8 mouse cellular contexts compared by ENCODE assay signal in genomic region chr4:150746430-150746923, GRCm38 (mm10).
DNase-seq lines count a peak whose midpoint lies in the region; ATAC-seq and TF ChIP-seq lines count a peak whose summit lies in the region.

No protein-coding gene starts in this region.

- H3K36me3 ChIP-seq in forebrain, embryonic 10.5 days (replicated peaks): no peaks in the 10 kb centered on the region
- no peaks in the 10 kb centered on the region for H3K36me3 ChIP-seq in forebrain, embryonic 11.5 days (ENCODE audit: control insufficient read depth, insufficient read depth, low read length)
- no peaks in the 10 kb centered on the region for H3K36me3 ChIP-seq in lung, embryonic 16.5 days (ENCODE audit: control insufficient read depth, insufficient read depth, low read length)
- no peaks in the 10 kb centered on the region for H3K36me3 ChIP-seq in limb, embryonic 15.5 days
- H3K36me3 ChIP-seq in stomach, postnatal 0 days (ENCODE audit: control insufficient read depth, insufficient read depth, low read length): no peaks in the 10 kb centered on the region

- no peak for DNase-seq in forebrain, embryonic 10.5 days (ENCODE audit: extremely low spot score, low spot score)
- no peak for DNase-seq in forebrain, embryonic 11.5 days (ENCODE audit: low spot score)
- DNase-seq in lung, postnatal 4 days: no peak
- no peak for DNase-seq in stomach, postnatal 0 days (ENCODE audit: low spot score)
- no peak for DNase-seq in embryo, embryonic 9.5 days (ENCODE audit: extremely low spot score)
- DNase-seq in retina, embryonic 14.5 days (ENCODE audit: low spot score): no peak

- ATAC-seq in forebrain, embryonic 11.5 days (replicated peaks; ENCODE audit: low FRiP score): no peak
- 0 out of 2 replicates have a peak, but pooled peaks have one; percentile 2 for ATAC-seq in lung, embryonic 16.5 days (ENCODE audit: low read depth)
- ATAC-seq in limb, embryonic 15.5 days (ENCODE audit: insufficient number of reproducible peaks, low FRiP score, low TSS enrichment, low read depth): no peak
- no peak for ATAC-seq in stomach, postnatal 0 days (ENCODE audit: low FRiP score, low TSS enrichment)

- TF ChIP-seq CTCF in stomach, postnatal 0 days (IDR thresholded peaks at IDR 0.05; ENCODE audit: low read depth): no peak

- H3K4me3 ChIP-seq in forebrain, embryonic 10.5 days: no peak overlapping the region
- H3K4me3 ChIP-seq in forebrain, embryonic 11.5 days (ENCODE audit: low read depth, low read length): no peak overlapping the region
- no peak overlapping the region for H3K4me3 ChIP-seq in lung, embryonic 16.5 days (ENCODE audit: low read length)
- H3K4me3 ChIP-seq in limb, embryonic 15.5 days: no peak overlapping the region
- H3K4me3 ChIP-seq in stomach, postnatal 0 days (ENCODE audit: low read depth, low read length): no peak overlapping the region

- no peak overlapping the region for H3K4me2 ChIP-seq in forebrain, embryonic 11.5 days (ENCODE audit: low read depth, low read length, severe bottlenecking)
- H3K4me2 ChIP-seq in lung, embryonic 16.5 days (ENCODE audit: low read depth, low read length): no peak overlapping the region
- H3K4me2 ChIP-seq in limb, embryonic 15.5 days: no peak overlapping the region
- no peak overlapping the region for H3K4me2 ChIP-seq in stomach, postnatal 0 days (replicated peaks; ENCODE audit: low read depth)

- TF ChIP-seq EP300 in stomach, postnatal 0 days (optimal IDR thresholded peaks at IDR 0.05): peak; percentile 13

- H3K9me3 ChIP-seq in forebrain, embryonic 10.5 days: no peaks in the 10 kb centered on the region
- H3K9me3 ChIP-seq in forebrain, embryonic 11.5 days (ENCODE audit: control insufficient read depth, low read length): no peaks in the 10 kb centered on the region
- no peaks in the 10 kb centered on the region for H3K9me3 ChIP-seq in lung, embryonic 16.5 days (ENCODE audit: control insufficient read depth, low read length)
- no peaks in the 10 kb centered on the region for H3K9me3 ChIP-seq in limb, embryonic 15.5 days
- no peaks in the 10 kb centered on the region for H3K9me3 ChIP-seq in stomach, postnatal 0 days (ENCODE audit: control insufficient read depth, low read length)

- H3K4me1 ChIP-seq in forebrain, embryonic 10.5 days: peaks cover 54% of the 10 kb centered on the region
- H3K4me1 ChIP-seq in forebrain, embryonic 11.5 days (replicated peaks; ENCODE audit: control insufficient read depth, insufficient read depth, low read length): 0 out of 2 replicates have a peak, but pooled peaks cover 2% of the 10 kb centered on the region
- H3K4me1 ChIP-seq in lung, embryonic 16.5 days (replicated peaks; ENCODE audit: control insufficient read depth, insufficient read depth, low read length): peaks cover 42% of the 10 kb centered on the region
- H3K4me1 ChIP-seq in limb, embryonic 15.5 days: peaks cover 34% of the 10 kb centered on the region
- H3K4me1 ChIP-seq in stomach, postnatal 0 days (replicated peaks; ENCODE audit: control insufficient read depth, insufficient read depth): no peaks in the 10 kb centered on the region

- H3K27me3 ChIP-seq in forebrain, embryonic 10.5 days (ENCODE audit: poor library complexity, severe bottlenecking): no peaks in the 10 kb centered on the region
- H3K27me3 ChIP-seq in forebrain, embryonic 11.5 days (ENCODE audit: control insufficient read depth, insufficient read depth, low read length): no peaks in the 10 kb centered on the region
- no peaks in the 10 kb centered on the region for H3K27me3 ChIP-seq in lung, embryonic 16.5 days (ENCODE audit: control insufficient read depth, insufficient read depth, low read depth, low read length)
- H3K27me3 ChIP-seq in limb, embryonic 15.5 days: no peaks in the 10 kb centered on the region
- H3K27me3 ChIP-seq in stomach, postnatal 0 days (ENCODE audit: control insufficient read depth, insufficient read depth, low read length): no peaks in the 10 kb centered on the region

- no peak overlapping the region for H3K9ac ChIP-seq in forebrain, embryonic 11.5 days (ENCODE audit: low read length)
- peak overlapping the region; percentile 24; the same call in 1 of the 2 replicates for H3K9ac ChIP-seq in lung, embryonic 16.5 days (ENCODE audit: low read length)
- no peak overlapping the region for H3K9ac ChIP-seq in limb, embryonic 15.5 days
- H3K9ac ChIP-seq in stomach, postnatal 0 days (ENCODE audit: low read length): 0 out of 2 replicates have a peak overlapping the region, but pooled peaks have one; percentile 8

- WGBS in forebrain, embryonic 10.5 days: 91% methylated on average over 13 of the region's 13 CpGs
- WGBS in forebrain, embryonic 11.5 days: 91% methylated on average over 13 of the region's 13 CpGs
- 45% methylated on average over 13 of the region's 13 CpGs for WGBS in lung, embryonic 16.5 days
- 73% methylated on average over 13 of the region's 13 CpGs for WGBS in limb, embryonic 15.5 days
- WGBS in stomach, postnatal 0 days: 61% methylated on average over 13 of the region's 13 CpGs

- H3K27ac ChIP-seq in forebrain, embryonic 10.5 days: peak overlapping the region; percentile 75
- H3K27ac ChIP-seq in forebrain, embryonic 11.5 days (ENCODE audit: low read depth, low read length): no peak overlapping the region
- peak overlapping the region; percentile 85 for H3K27ac ChIP-seq in lung, embryonic 16.5 days (ENCODE audit: low read length)
- peak overlapping the region; percentile 69 for H3K27ac ChIP-seq in limb, embryonic 15.5 days
- H3K27ac ChIP-seq in stomach, postnatal 0 days (replicated peaks): peak overlapping the region; percentile 77

Comparison
In these comparisons a context has a peak if more than half of its experiments do, and no peak if none do; other contexts are left out.
1. H3K9ac ChIP-seq: peak in lung, embryonic 16.5 days (single experiment) and stomach, postnatal 0 days (single experiment); none in forebrain, embryonic 11.5 days (single experiment) and limb, embryonic 15.5 days (single experiment).